Mouse (Mus musculus): ENCODE measurements around the gene Rufy1.

The Rufy1 gene

DNA sequence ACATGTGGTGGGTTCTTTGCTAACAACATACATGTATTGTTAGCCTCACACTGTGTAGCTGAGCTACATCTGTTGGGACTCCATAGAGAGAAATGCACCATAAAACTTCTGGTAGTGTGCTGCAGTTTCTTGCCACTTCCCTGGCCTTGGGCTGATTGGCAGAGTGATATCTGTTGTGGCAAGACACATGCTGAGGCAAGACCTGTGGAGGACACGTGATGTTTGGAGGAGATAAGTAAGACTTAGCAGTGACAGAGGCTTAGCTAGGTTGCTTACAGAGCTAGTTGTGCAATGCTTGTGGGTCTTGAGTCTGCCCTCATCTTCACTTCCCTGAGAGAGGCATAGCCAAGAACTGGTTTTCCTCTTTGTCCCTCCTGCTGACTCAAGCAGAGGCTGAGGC lies 75.5 kb downstream of the Rufy1 start:
- DNase-seq (ENCODE audit: low read depth in 1 of 2, low spot score in 2 of 2) = no peak

DNA sequence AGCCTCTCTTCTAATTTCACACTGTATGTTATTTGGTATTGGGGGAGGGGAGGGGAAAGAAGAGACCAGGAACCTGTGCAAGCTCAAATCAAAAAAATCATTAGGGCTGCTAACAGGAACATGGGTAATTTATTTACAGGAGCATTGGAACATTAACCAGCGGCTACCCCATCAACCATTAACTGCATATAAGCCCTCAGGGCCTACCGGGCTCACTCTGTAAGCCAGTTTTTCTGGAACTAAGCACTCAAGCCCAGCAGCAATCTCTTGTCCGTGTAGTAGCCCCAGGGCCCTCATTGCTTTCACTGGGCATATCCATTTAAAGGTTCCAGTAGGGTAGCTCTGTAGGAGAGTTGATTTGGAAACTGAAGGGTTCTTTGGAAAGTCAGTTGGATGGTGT lies 76.1 kb downstream of the Rufy1 start:
- DNase-seq (ENCODE audit: low read depth in 1 of 2, low spot score in 2 of 2) = no peak

DNA sequence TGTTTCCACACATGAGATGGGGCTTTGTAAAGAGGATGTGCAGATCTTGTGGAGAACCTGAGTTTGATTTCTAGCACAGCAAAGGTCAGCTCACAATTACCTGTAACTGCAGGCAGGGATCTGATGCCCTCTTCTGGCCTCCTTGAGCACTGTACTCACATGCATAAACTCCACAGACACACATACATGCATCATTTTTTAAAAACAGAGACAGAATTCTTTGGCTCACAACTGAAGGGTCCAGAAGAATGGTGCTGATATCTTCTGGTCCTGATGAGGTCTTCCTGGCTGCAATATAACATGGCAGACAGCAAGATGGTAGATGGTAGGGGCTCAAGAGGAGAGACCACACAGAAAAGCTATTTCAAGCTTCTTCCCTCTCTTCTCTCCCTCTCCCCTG lies 76.8 kb downstream of the Rufy1 start, which contains the start of gene Cby3:
Gene Cby3, plus strand, starts transcription at position 301 of the 400 bp plus-strand sequence.
- DNase-seq (ENCODE audit: low read depth in 1 of 2, low spot score in 2 of 2) = no peak

DNA sequence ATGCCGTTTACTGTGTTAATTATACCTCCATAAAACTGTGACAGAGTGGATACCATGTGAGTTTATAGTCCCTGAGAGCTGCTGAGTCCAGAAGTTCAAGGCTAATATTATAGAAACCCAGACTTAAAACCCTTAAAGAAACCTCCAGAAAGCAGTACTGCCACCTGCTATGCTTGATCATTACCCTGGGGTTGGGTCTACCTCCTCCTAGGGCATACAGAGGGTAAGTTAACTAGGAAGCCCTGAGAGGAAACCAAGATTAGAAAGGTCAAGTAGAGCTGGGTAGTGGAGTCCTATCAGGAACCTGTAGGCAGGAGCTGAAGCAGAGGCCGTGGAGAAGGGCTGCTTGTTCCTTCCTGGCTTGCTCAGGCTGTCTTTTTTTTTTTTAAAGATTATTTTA lies 78.7 kb downstream of the Rufy1 start:
- DNase-seq (ENCODE audit: low read depth in 1 of 2, low spot score in 2 of 2) = no peak

DNA sequence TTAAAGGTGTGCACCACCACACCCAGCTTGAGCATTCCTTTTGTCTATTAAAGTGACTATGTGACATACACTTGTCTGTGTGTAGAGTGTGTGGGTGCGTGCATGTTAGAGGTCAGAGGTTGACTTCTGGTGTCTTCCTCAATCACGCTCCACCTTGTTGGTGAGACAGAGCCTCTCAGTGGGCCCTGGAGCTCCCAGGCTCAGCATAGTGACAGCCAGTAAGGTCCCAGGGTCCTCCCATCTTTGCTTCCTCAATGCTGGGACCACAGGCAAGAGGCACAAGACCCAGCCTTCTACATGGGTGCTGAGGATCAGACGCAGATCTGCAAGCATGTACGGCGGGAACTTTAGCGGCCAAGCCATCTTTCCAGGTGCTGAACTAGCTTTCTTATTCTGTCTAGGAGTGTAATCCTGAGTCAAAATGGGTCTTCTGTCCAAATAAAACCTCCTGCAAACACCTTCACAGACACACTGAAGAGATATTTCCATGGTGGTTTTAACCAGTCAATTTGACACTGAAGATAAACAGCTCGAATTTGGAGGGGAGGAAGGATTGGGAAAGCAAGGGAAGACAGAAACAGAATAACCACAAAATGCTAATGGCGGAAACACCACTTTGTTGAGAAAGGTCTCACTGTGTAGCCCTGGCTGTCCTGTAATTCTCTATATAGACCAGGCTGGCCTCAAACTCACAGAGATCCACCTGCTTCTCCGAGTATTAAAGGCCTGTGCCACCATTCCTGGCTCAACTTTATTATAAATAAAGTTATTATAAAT lies 84.5 kb downstream of the Rufy1 start:
- DNase-seq (ENCODE audit: low read depth in 1 of 2, low spot score in 2 of 2) = no peak

DNA sequence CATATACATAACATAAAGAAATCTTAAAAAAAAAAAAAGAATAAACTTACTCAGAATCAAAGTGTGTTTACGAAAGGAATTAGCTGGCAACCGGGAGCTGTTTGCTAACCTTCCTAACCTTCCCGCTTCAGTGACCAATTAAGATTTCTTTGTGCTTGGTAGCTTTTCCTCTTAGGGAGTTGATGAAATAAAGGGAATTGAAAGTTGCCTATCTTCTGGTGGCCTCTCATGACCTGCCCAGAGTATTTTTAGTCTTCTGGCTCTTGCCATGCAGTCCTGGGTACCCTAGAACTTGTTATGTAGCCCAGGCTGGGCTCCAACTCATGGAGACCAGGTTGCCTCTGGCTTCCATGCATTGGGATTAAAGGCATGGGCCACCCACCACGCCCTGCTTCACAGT lies 85.4 kb downstream of the Rufy1 start:
- no peak for DNase-seq (ENCODE audit: low read depth in 1 of 2, low spot score in 2 of 2)
